In the genomic region with DNA sequence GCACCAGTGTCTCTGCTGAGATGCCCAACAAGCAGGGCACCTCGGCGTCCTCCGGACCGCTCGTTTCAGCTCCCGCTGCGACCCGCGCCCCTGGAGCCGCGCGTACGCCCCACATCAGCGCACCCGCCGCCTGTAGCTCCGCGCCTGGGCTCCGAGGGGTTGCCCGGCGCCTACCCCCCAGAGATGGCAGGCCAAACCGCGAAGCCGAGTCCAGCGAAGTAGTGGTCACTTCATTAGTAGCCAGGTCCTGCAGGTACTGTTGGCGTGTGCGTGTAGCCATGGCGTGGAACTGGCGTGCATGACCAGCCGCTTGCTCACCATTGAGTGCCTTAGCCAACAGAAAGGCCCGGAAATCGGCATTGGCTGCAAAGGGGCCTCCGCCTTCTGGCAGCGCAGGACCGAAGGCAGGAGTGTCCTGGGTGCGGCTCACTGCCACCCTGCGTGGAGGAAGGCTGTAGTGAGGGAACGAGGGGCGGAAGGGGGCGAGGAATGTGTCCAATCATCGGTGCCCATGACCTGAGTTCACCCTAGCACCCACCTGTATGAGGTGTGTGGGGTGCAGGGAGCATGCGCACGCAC, we compare ENCODE assay signal across 9 mouse cellular contexts. TPM values are rescaled to one million over a fixed set of nuclear protein-coding genes. Genes with fewer than 3 reads are reported as not detected.
DNase-seq lines count a peak whose midpoint lies in the region; ATAC-seq and TF ChIP-seq lines count a peak whose summit lies in the region.
"Had no signal": no experiment of that assay in that cellular context is flagged by ENCODE, and none has a peak within 500 bp of the region (broad histone marks: within the 10 kb centered on the region; RNA-seq: fewer than 3 reads in every experiment).

No protein-coding gene starts in this region.

- no peaks in the 10 kb centered on the region for H3K9me3 ChIP-seq in lung, postnatal 0 days (ENCODE audit: low read length)
- H3K9me3 ChIP-seq in liver, embryonic 12.5 days (replicated peaks) = no peaks in the 10 kb centered on the region
- H3K9me3 ChIP-seq in stomach, embryonic 15.5 days = no peaks in the 10 kb centered on the region

- H3K9ac ChIP-seq in lung, postnatal 0 days (replicated peaks; ENCODE audit: low read depth) = no peak overlapping the region
- no peak overlapping the region for H3K9ac ChIP-seq in liver, embryonic 12.5 days
- no peak overlapping the region for H3K9ac ChIP-seq in stomach, embryonic 15.5 days

- H3K27ac ChIP-seq in cerebellum, adult 2 months (ENCODE audit: insufficient read depth, low read length) = no peak overlapping the region
- no peak overlapping the region for H3K27ac ChIP-seq in lung, postnatal 0 days (ENCODE audit: low read length)
- H3K27ac ChIP-seq in liver, embryonic 12.5 days = no peak overlapping the region
- H3K27ac ChIP-seq in stomach, embryonic 15.5 days = no peak overlapping the region

- TF ChIP-seq CTCF in cerebellum, adult 2 months (IDR thresholded peaks at IDR 0.05; ENCODE audit: borderline replicate concordance, insufficient read depth, low read depth, low read length) = no peak
- no peak for TF ChIP-seq CTCF in lung, postnatal 0 days (IDR thresholded peaks at IDR 0.05)

- no peak for TF ChIP-seq EP300 in lung, postnatal 0 days (IDR thresholded peaks at IDR 0.05)

- 8% methylated on average over 43 of the region's 43 CpGs for WGBS in cerebellum, adult 2 months
- 39% methylated on average over 42 of the region's 43 CpGs for WGBS in lung, postnatal 0 days
- 81% methylated on average over 43 of the region's 43 CpGs for WGBS in liver, embryonic 12.5 days (ENCODE audit: insufficient replicate concordance)
- WGBS in stomach, embryonic 15.5 days = 36% methylated on average over 43 of the region's 43 CpGs

- H3K4me2 ChIP-seq in lung, postnatal 0 days (replicated peaks; ENCODE audit: low read depth, low read length) = peak overlapping the region; percentile 47
- H3K4me2 ChIP-seq in liver, embryonic 12.5 days = peak overlapping the region; percentile 47
- H3K4me2 ChIP-seq in stomach, embryonic 15.5 days = peak overlapping the region; percentile 75

- TF ChIP-seq POLR2A in cerebellum, adult 2 months (IDR thresholded peaks at IDR 0.05; ENCODE audit: borderline replicate concordance, insufficient read depth, low read length) = no peak

- peak overlapping the region; percentile 56 for H3K4me3 ChIP-seq in cerebellum, adult 2 months (replicated peaks; ENCODE audit: insufficient read depth, low read depth, low read length)
- H3K4me3 ChIP-seq in lung, postnatal 0 days (ENCODE audit: low read depth, low read length) = peak overlapping the region; percentile 17
- H3K4me3 ChIP-seq in liver, embryonic 12.5 days = peak overlapping the region; percentile 24
- H3K4me3 ChIP-seq in stomach, embryonic 15.5 days (replicated peaks) = peak overlapping the region; percentile 37

- ATAC-seq in lung, postnatal 0 days = peak; percentile 36; the same call in 1 of the 2 replicates
- ATAC-seq in liver, embryonic 12.5 days = no peak
- no peak for ATAC-seq in stomach, embryonic 15.5 days (ENCODE audit: insufficient read depth, low FRiP score, low read depth)

- DNase-seq in cerebellum, adult 2 months = no peak
- DNase-seq in cerebellum, postnatal 4 days (ENCODE audit: low spot score in 2 of 2) = no peak
- peak; percentile 15 for DNase-seq in lung, postnatal 0 days (ENCODE audit: low spot score)
- no peak for DNase-seq in lung, postnatal 14 days
- DNase-seq in urinary bladder, postnatal 36 days (ENCODE audit: low spot score in 2 of 2) = no peak
- no peak for DNase-seq in layer of hippocampus, postnatal 10 days (ENCODE audit: low spot score in 2 of 2)
- DNase-seq: right cerebral cortex, postnatal 14 days had no signal

- 0 out of 2 replicates have a peak, but pooled peaks cover 2% of the 10 kb centered on the region for H3K27me3 ChIP-seq in cerebellum, adult 2 months (ENCODE audit: control insufficient read depth, insufficient read depth, low read length)
- no peaks in the 10 kb centered on the region for H3K27me3 ChIP-seq in lung, postnatal 0 days (replicated peaks; ENCODE audit: insufficient read depth, low read length)
- H3K27me3 ChIP-seq in liver, embryonic 12.5 days (replicated peaks) = no peaks in the 10 kb centered on the region
- H3K27me3 ChIP-seq in stomach, embryonic 15.5 days (replicated peaks) = peaks cover 11% of the 10 kb centered on the region

- H3K4me1 ChIP-seq in cerebellum, adult 2 months (ENCODE audit: control insufficient read depth, insufficient read depth, low read length) = peaks cover 3% of the 10 kb centered on the region; the same call in 1 of the 2 replicates
- no peaks in the 10 kb centered on the region for H3K4me1 ChIP-seq in lung, postnatal 0 days (ENCODE audit: insufficient read depth, low read depth, low read length)
- H3K4me1 ChIP-seq in liver, embryonic 12.5 days = peaks cover 41% of the 10 kb centered on the region
- peaks cover 16% of the 10 kb centered on the region for H3K4me1 ChIP-seq in stomach, embryonic 15.5 days

- H3K36me3 ChIP-seq in lung, postnatal 0 days (ENCODE audit: insufficient read depth, low read length) = peaks cover 19% of the 10 kb centered on the region
- peaks cover 99% of the 10 kb centered on the region for H3K36me3 ChIP-seq in liver, embryonic 12.5 days
- H3K36me3 ChIP-seq in stomach, embryonic 15.5 days = peaks cover 12% of the 10 kb centered on the region

RNA-seq across cellular contexts. Expression of gene Sipa1, which starts 8.7 kb away (rescaled TPM):
- 12.4 and 14.8 TPM in 2 replicates for polyA plus RNA-seq in cerebellum, adult 2 months (2012; rRNA removed)
- 32.6 and 38.2 TPM in 2 replicates for polyA plus RNA-seq in lung, postnatal 0 days (2015; fragmentation: Nextera tagmentation; extraction: Ambion mirVana)
- polyA plus RNA-seq in liver, embryonic 12.5 days (2016; fragmentation: Nextera tagmentation; extraction: Ambion mirVana) = 41.4 and 41.8 TPM in 2 replicates
- polyA plus RNA-seq in stomach, embryonic 15.5 days (2015; fragmentation: Nextera tagmentation; extraction: Ambion mirVana) = 28.7 and 28.8 TPM in 2 replicates
- total RNA-seq in layer of hippocampus, postnatal 10 days (2021) = 10 to 100 TPM; 30.0 to 34.2 TPM

RNA-seq across cellular contexts. Expression of gene Rela, which starts 17.5 kb away (rescaled TPM):
- 39.0 and 40.3 TPM in 2 replicates for polyA plus RNA-seq in cerebellum, adult 2 months (2012; rRNA removed)
- 50.1 and 51.5 TPM in 2 replicates for polyA plus RNA-seq in lung, postnatal 0 days (2015; fragmentation: Nextera tagmentation; extraction: Ambion mirVana)
- 32.1 and 33.6 TPM in 2 replicates for polyA plus RNA-seq in liver, embryonic 12.5 days (2016; fragmentation: Nextera tagmentation; extraction: Ambion mirVana)
- 43.5 and 46.0 TPM in 2 replicates for polyA plus RNA-seq in stomach, embryonic 15.5 days (2015; fragmentation: Nextera tagmentation; extraction: Ambion mirVana)
- total RNA-seq in layer of hippocampus, postnatal 10 days (2021) = 10 to 100 TPM; 24.4 to 24.7 TPM

RNA-seq across cellular contexts. Expression of gene Map3k11, which starts 33.7 kb away (rescaled TPM):
- polyA plus RNA-seq in cerebellum, adult 2 months (2012; rRNA removed) = 28.6 and 29.7 TPM in 2 replicates
- polyA plus RNA-seq in lung, postnatal 0 days (2015; fragmentation: Nextera tagmentation; extraction: Ambion mirVana) = 36.8 and 36.9 TPM in 2 replicates
- polyA plus RNA-seq in liver, embryonic 12.5 days (2016; fragmentation: Nextera tagmentation; extraction: Ambion mirVana) = 25.8 and 27.7 TPM in 2 replicates
- polyA plus RNA-seq in stomach, embryonic 15.5 days (2015; fragmentation: Nextera tagmentation; extraction: Ambion mirVana) = 27.7 and 32.3 TPM in 2 replicates
- total RNA-seq in layer of hippocampus, postnatal 10 days (2021) = 10 to 100 TPM; 13.0 to 16.1 TPM

RNA-seq across cellular contexts. Expression of gene Pcnx3, which starts 33.9 kb away (rescaled TPM):
- 65.0 and 65.1 TPM in 2 replicates for polyA plus RNA-seq in cerebellum, adult 2 months (2012; rRNA removed)
- 11.3 and 12.9 TPM in 2 replicates for polyA plus RNA-seq in lung, postnatal 0 days (2015; fragmentation: Nextera tagmentation; extraction: Ambion mirVana)
- polyA plus RNA-seq in liver, embryonic 12.5 days (2016; fragmentation: Nextera tagmentation; extraction: Ambion mirVana) = 18.4 and 18.6 TPM in 2 replicates
- polyA plus RNA-seq in stomach, embryonic 15.5 days (2015; fragmentation: Nextera tagmentation; extraction: Ambion mirVana) = 17.7 and 19.3 TPM in 2 replicates
- 10 to 100 TPM; 69.7 to 82.6 TPM for total RNA-seq in layer of hippocampus, postnatal 10 days (2021)

RNA-seq across cellular contexts. Expression of gene Kat5, which starts 44.8 kb away (rescaled TPM):
- 139 and 143 TPM in 2 replicates for polyA plus RNA-seq in cerebellum, adult 2 months (2012; rRNA removed)
- 51.1 and 51.9 TPM in 2 replicates for polyA plus RNA-seq in lung, postnatal 0 days (2015; fragmentation: Nextera tagmentation; extraction: Ambion mirVana)
- 24.9 and 26.8 TPM in 2 replicates for polyA plus RNA-seq in liver, embryonic 12.5 days (2016; fragmentation: Nextera tagmentation; extraction: Ambion mirVana)
- polyA plus RNA-seq in stomach, embryonic 15.5 days (2015; fragmentation: Nextera tagmentation; extraction: Ambion mirVana) = 42.2 and 49.1 TPM in 2 replicates
- 10 to 100 TPM; 69.7 to 87.5 TPM for total RNA-seq in layer of hippocampus, postnatal 10 days (2021)
